Mouse (Mus musculus): ENCODE measurements around the gene Cdkn2d.

Gene Cdkn2d

DNA sequence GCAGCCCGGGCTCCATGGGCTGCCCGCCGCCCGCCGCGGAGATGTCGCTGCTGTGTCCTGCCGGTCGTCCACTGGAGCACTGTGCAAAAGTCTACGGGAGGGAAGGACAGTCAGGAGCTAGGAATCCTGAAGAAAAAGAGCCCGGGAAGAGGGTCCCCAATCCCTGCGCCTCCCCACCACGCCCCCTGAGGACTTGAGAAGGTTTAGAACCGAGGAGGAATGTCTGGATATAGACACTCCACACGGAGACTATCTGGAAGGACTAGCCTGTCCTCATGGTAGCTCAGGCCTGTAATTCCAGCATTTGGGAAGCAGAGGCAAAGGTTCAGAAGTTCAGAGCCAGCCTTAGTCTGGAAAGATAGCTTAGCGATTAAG, 46.1 kb downstream of the Cdkn2d start:
- DNase-seq (ENCODE audit: low read depth, low spot score): no peak

DNA sequence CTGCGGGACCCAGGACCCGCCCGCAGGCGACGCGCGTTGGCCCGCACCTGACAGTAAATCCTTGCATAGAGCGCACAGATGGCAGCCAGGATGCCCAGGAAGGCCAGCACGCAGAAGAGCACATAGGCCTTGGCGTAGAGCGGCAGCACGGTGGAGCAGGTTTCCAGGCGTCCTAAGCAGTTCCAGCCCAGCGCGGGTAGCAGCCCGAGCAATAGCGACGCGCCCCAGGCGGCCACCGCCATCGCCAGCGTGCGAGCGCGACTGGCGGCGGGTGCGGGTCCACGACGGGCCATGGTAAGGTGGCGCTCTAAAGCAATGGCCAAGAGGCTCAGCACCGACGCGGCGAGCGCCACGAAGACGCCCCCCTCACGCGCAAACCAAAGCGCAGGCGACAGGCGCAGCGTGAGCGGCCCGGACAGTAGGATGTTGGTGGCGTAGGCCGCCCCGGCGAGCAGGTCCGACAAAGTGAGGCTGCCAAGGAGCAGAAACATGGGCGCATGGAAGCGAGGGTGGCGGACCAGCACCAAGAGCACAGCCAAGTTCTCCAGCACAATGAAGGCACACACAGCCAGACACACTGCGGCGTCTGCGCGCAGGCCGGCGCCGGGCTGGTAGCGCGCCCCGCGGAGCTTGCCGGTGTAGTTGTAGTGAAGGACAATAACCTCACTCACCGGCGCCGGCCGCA, 46.6 kb downstream of the Cdkn2d start:
- no peak for DNase-seq (ENCODE audit: low read depth, low spot score)

DNA sequence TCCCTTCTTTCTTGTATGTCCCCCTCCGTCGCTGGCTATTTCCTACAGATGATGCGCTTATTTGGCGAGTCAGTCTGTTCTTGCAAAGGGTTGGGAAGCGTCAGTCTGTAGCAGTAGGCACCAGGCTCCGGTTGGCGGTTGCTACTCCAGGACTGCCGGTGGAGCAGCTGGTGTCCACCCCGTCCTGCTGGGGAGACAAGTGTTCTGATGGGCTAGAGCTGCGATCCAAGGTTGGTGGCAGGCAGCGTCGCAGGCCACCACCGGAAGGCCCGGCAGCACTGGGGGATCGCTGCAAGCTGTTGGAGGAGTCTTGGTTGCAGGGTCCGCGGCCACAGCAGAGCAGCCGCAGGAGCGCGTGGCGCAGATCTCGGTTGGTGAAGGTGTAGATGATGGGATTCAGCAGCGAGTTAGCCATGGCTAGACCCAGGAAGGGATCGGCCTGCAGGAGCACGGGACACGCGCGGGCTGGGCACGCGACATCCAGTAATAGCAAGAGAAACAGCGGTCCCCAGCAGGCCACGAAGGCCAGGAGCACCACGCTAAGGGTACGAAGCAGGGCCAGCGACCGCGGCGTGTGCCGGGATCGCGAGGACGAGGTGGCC, 47.3 kb downstream of the Cdkn2d start:
- no peak for DNase-seq (ENCODE audit: low read depth, low spot score)

DNA sequence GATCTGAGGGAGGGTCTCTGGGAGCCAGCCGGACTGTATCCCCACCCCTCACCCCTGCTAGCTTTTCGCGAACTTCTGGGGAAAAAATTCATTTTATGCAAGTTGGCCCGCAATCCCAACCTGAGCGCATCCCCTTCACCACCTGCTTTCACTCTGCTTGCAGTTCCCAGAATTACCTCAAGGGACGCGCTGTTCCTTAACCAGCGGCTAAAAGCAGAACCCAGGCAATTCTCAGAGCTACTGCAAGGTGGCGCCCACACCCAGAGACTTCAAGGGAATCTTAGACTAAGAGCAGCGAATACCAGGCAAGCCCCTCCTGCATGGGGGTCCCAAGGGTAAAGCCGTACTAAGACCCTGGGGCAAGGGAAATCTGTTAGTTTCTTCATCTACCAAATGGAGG, 49.9 kb downstream of the Cdkn2d start:
- DNase-seq (ENCODE audit: low read depth, low spot score): peak; percentile 80

DNA sequence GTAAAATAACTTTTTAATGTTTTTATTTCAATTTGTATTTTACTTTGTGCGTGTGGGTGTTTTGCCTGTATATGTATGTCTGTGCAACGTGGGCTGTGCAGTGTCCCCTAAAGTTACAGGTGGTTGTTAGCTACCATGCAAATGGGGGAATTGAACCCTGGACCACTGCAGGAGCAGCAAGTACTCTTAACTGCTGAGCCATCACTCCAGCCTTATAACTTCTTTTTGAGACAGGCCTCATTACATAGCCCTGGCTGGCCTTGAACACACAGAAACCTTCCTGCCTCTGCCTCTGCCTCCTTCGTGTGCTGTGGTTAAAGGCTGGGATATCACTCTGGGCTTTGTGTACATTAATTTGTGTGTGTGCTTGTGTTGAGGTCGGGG, 51.8 kb downstream of the Cdkn2d start:
- no peak for DNase-seq (ENCODE audit: low read depth, low spot score)

DNA sequence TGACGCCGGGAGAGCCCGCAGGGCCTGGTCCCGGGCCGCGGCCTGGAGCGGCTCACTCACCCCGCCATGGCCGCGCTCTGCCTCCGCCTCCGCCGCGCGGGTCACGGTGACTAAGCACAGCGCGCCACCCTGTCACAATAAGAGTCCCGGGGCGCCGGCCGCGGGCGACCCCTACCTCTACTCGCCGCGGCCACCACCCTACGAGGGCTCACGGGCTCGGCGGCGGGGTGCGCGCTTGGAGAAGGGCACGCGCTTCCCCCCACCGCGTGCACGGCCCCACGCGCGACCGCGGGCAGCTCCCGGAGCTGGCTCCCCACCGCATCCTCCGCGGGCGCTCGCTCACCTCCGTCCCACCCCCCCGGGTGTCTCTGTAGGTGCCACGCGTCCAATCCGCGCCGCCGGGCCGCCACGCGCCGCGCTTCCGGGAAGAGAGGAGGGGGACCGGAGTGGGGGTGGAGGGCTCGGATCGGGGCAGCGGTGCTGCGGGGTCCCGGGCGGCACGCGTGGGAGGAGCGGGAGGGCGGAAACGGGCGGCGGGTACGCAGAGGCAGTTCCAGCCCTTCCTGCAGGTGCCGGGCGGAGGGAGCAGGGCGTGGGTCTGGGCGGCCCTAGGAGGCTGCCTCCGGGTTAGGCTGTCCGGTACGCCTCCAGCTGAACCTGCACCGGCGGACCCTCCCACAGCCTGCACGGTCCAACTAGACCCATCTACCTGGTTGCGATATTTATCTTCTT, 52.3 kb downstream of the Cdkn2d start, which contains the start of gene Keap1:
Keap1 (minus strand) TSS at position 629 of the 732 bp plus-strand sequence.
- DNase-seq (ENCODE audit: low read depth, low spot score): peak; percentile 72

All from A20 (cell line).